Mouse (Mus musculus) cortical plate, adult 2 months (tissue): Measurements from ENCODE around the gene 1700029F12Rik. TPM values are rescaled to one million over a fixed set of nuclear protein-coding genes. Genes with fewer than 3 reads are reported as not detected.

ENCODE experiments used
- H3K27ac ChIP-seq: fragments of 200-500 bp; 2 replicates; pipeline ENCODE4 v1.5.1; 2012; ENCODE audit warnings: low read length, control low read depth, inconsistent platforms; ENCODE audit not compliant: insufficient read depth
- H3K4me1 ChIP-seq: fragments of 200-500 bp; 2 replicates; pipeline ENCODE4 v1.6.1; 2011; ENCODE audit warnings: low read length; ENCODE audit not compliant: control insufficient read depth, insufficient read depth
- H3K4me3 ChIP-seq: fragments of 200-500 bp; 2 replicates; pipeline ENCODE4 v1.5.1; 2011; ENCODE audit warnings: mild to moderate bottlenecking, low read length, control low read depth; ENCODE audit not compliant: insufficient read depth
- CTCF ChIP-seq: fragments of 200-500 bp; IDR thresholded peaks from 2 replicates; pipeline ENCODE4 v1.5.1; 2011; ENCODE audit warnings: mild to moderate bottlenecking, control low read depth, low read length; ENCODE audit not compliant: insufficient read depth; ENCODE audit errors: extremely low read depth
- POLR2A ChIP-seq: fragments of 200-500 bp; IDR thresholded peaks from 2 replicates; pipeline ENCODE4 v1.6.1; 2011; ENCODE audit warnings: mild to moderate bottlenecking, low read length, control low read depth; ENCODE audit not compliant: insufficient read depth; ENCODE audit errors: extremely low read depth
- polyA plus RNA-seq: library from polyadenylated mRNA; depleted of rRNA; stranded (reverse); fragments of >200 nt; gene quantifications from 2 replicates; pipeline ENCODE4 v1.2.3, GENCODE M21; 2012

The 1700029F12Rik gene
- polyA plus RNA-seq, 1 experiment, result not detected

- Histone ChIP-seq H3K27ac (no peak overlapping the region), H3K4me1 (no peaks in the 10 kb centered on the region), H3K4me3 (no peak overlapping the region)
- TF ChIP-seq POLR2A (no peak), CTCF (no peak)
Measured at GRCm38 (mm10) chr13:97051158-97051557, 17.0 kb upstream of the 1700029F12Rik start.

DNA sequence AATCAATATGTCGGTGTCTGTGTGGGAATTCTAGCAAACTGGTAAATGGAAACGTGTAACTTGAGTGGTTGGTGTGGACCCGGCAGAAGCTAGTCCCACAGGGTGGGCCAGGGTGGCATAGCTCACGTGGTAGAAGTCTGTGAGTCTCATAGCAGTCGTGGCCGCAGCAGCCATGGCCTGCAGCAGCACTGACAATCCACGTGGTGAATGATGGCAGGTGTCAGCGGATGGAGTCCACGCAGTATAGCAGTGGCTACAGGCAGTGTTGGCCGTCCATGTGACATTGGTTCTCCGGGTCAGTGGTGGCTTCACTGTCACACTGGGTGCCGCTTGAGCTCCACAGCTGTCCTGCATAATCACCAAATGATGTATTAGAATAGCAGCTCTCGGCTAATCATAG, 4.1 kb downstream of the 1700029F12Rik start:
- Histone ChIP-seq H3K4me1 (no peaks in the 10 kb centered on the region), H3K4me3 (no peak overlapping the region), H3K27ac (no peak overlapping the region)
- TF ChIP-seq CTCF (no peak), POLR2A (no peak)

DNA sequence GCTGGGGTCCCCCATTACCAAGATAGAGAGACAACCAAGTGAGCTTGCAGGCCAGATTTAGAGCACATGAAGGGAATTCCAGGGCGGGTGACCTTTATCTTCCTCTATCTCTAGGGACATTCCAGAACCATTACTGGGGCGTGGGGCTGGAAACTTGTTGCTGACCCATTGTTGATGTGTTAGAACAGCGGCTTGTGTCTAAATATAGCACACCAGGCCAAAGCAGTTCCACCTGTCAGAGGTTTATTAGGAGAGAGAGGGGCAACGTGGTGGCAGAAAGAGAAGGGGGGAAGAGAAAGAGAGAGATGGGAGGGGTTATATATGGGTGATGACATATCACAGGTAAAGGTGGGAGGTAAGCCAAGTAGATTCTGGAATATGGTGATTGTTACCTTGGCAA, 12.3 kb downstream of the 1700029F12Rik start:
- TF ChIP-seq POLR2A (no peak), CTCF (no peak)
- Histone ChIP-seq H3K4me3 (no peak overlapping the region), H3K4me1 (no peaks in the 10 kb centered on the region), H3K27ac (no peak overlapping the region)

- no peak overlapping the region for H3K4me3 ChIP-seq
- TF ChIP-seq CTCF, result no peak
- no peak for TF ChIP-seq POLR2A
- H3K4me1 ChIP-seq, result no peaks in the 10 kb centered on the region
- no peak overlapping the region for H3K27ac ChIP-seq
Measured at GRCm38 (mm10) chr13:97020122-97020521, 14.0 kb downstream of the 1700029F12Rik start.

DNA sequence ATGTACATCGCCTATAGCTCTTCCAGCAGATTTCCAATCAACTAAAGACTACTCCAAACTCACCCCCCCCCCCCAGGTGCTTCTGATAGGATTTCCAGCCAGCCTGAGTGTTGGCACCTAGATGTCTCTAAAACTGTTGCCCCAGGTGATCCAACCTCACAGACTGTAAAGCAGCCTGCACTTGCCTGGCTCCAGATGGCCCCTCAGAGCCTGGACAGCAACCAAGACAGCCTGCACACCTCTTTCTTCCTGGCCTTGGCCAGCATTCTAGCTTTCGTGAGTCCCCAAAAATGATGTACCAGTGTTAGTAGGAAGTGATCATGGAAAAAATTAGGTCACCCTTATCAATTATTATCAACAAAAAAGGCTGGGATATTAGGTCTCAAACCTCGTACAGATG, 16.5 kb downstream of the 1700029F12Rik start:
- no peak for TF ChIP-seq CTCF
- no peak for TF ChIP-seq POLR2A
- Histone ChIP-seq H3K4me1 (no peaks in the 10 kb centered on the region), H3K27ac (no peak overlapping the region), H3K4me3 (no peak overlapping the region)

DNA sequence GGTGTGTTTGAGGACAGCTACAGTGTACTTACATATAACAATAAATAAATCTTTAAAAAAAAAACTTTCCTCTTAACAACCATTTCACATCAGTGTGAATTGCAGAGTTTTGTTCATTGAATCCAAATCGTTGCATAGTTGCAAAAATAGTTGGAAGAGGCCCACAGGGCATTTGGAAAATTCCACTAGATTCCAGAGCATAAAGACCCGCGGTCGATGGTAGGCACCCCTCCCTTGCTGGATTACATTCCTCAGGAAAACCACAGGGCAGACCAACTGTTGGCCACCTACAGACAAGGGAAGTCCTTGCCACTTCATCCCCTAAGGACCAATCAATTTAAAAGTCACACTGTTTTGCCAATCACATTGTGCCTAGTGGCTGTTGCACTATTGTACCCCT, 19.8 kb downstream of the 1700029F12Rik start:
- Histone ChIP-seq H3K27ac (no peak overlapping the region), H3K4me3 (no peak overlapping the region), H3K4me1 (no peaks in the 10 kb centered on the region)
- TF ChIP-seq CTCF, result no peak
- no peak for TF ChIP-seq POLR2A

DNA sequence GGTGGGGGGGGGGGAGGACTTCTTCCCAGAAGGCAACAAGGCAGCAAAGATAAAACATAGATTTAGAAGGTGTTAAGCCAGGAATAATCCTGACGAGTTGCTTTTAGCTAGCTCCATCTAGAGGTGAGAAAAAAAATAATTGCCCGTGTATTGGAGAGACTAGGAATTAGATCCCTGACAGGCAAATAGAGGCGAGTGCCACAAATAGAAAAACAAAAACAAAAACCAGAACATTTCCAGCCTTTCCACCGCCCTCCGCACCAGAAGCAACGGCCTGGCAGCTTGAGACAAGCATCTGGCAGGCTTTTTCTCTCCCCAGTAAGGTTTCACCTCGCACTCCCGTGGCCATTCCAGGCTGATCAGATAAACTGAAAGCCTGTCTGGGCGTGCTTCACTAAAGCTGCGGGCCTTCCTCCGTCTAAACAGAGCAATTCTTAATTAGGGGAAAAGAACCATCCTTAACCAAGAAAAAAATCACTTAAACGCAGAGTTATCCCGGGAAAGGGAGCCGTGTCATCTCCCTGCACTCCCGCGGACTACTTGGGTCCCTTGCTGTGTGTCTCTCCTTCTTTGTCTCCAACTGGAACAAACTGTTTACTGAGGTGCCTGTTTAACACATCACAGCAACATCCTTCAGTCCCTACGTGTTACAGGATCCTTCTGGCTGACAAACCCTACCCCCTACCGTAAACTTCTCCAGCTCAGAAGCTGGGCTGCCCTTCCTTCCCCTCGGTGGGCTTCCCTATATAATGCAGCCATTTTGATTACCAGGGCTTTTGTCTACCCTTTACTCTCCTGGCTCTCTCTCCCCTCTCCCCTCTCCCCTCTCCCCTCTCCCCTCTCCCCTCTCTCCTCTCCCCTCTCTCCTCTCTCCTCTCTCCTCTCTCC, 25.7 kb downstream of the 1700029F12Rik start:
- Histone ChIP-seq H3K27ac (0 out of 2 replicates have a peak overlapping the region, but pooled peaks have one; percentile 7), H3K4me1 (no peaks in the 10 kb centered on the region), H3K4me3 (peak overlapping the region; percentile 34)
- TF ChIP-seq CTCF (no peak), POLR2A (no peak)

- TF ChIP-seq POLR2A (no peak), CTCF (no peak)
- Histone ChIP-seq H3K4me1 (no peaks in the 10 kb centered on the region), H3K27ac (no peak overlapping the region), H3K4me3 (peak overlapping the region; percentile 34)
Measured at GRCm38 (mm10) chr13:97007501-97008265, 26.5 kb downstream of the 1700029F12Rik start.

GRCm38 (mm10) chr13:97006784-97007183, 27.4 kb downstream of the 1700029F12Rik start:
- no peak for TF ChIP-seq POLR2A
- no peak for TF ChIP-seq CTCF
- Histone ChIP-seq H3K27ac (no peak overlapping the region), H3K4me1 (no peaks in the 10 kb centered on the region), H3K4me3 (no peak overlapping the region)
